Mouse (Mus musculus): ENCODE measurements around the gene Mtmr1. TPM values are rescaled to one million over a fixed set of nuclear protein-coding genes. Genes with fewer than 3 reads are reported as not detected.
A peak's percentile ranks its signal among the peaks of the same experiment; 100 is the strongest.
"Not testable (repeated sequence)": the region's sequence is repeated elsewhere in the genome, so short reads cannot be mapped to it uniquely, and the experiment has no call there.

Gene Mtmr1
- 6.2 and 6.9 TPM in 2 replicates for polyA plus RNA-seq (2016; fragmentation: Nextera tagmentation; extraction: Ambion mirVana)

DNA sequence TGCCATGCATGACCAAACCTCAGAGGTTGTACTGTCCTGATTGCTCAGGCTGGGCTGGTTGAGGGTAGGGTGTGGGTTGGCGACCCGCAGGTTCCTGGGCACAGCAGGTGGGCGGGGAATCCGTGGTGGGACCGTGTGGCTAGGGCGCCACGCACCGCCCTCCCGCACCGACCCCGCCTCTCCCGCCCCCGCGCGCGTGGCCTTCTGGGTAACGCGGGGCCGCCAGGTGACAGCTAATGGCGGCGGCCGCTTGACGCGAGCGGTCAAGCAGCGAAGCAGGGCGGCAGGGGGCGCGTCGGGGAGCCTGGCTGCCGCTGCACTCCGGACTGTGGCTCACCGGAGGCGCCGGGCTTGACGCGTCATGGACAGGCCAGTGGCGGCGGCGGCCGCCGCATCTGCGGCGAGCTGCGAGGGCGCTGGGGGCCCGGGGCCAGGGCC, at the start of gene Mtmr1:
Gene Mtmr1, plus strand, starts transcription at position 207 of the 438 bp plus-strand sequence.
- 18% methylated on average over 43 of the region's 47 CpGs for WGBS
- Histone ChIP-seq H3K27me3 (ENCODE audit: poor library complexity, severe bottlenecking) (no peaks in the 10 kb centered on the region), H3K36me3 (replicated peaks) (no peaks in the 10 kb centered on the region), H3K4me3 (peak within 1 kb of the TSS; percentile 63), H3K4me1 (peaks cover 4% of the 10 kb centered on the region; the same call in 1 of the 2 replicates), H3K27ac (peak within 1 kb of the TSS; percentile 82), H3K9me3 (no peaks in the 10 kb centered on the region; the same call in 1 of the 2 replicates)
- DNase-seq (ENCODE audit: extremely low spot score, low spot score) = peak; percentile 57

DNA sequence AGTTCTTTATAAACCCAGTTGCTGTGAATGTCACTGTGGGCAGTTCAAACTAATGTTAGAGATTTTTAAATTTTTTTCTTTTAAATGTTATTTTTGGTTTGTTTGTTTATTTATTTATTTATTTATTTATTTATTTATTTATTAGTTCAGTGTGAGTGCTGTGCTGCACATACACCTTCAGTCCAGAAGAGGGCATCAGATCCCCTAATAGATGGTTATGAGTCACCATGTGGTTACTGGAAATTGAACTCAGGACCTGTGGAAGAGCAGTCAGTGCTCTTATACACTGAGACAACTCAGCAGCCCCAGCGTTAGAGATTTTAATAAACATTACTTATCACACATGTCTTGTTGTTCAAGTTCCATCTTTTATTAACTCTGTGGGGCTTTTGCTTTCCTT, 12.5 kb upstream of the Mtmr1 start:
- WGBS = 82% methylated on average over 1 of the region's 1 CpGs
- Histone ChIP-seq H3K4me3 (no peak overlapping the region), H3K36me3 (replicated peaks) (no peaks in the 10 kb centered on the region), H3K27me3 (ENCODE audit: poor library complexity, severe bottlenecking) (no peaks in the 10 kb centered on the region), H3K27ac (no peak overlapping the region), H3K9me3 (no peaks in the 10 kb centered on the region), H3K4me1 (no peaks in the 10 kb centered on the region)
- no peak for DNase-seq (ENCODE audit: extremely low spot score, low spot score)

DNA sequence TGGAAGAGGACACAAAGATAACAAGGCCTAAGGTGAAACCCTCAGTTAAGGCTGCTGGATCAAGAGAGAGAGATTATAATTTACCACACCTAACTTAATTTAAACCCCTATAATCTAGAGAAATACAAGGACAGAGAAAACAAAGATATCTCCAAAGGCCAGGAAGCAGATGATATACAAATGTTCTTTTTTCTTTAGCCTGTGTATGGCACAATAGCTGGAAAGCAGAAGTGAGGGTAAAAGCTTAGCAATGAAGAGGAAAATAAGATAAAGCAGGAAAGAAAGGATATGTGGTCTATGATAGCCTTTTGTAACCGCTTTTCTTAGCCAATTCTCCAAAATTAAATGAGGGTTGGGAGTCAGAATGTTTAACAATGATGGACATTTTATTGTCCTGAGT, 9.2 kb upstream of the Mtmr1 start:
- no peak for DNase-seq (ENCODE audit: extremely low spot score, low spot score)
- Histone ChIP-seq H3K4me1 (no peaks in the 10 kb centered on the region), H3K27ac (no peak overlapping the region), H3K4me3 (no peak overlapping the region), H3K9me3 (no peaks in the 10 kb centered on the region), H3K36me3 (replicated peaks) (no peaks in the 10 kb centered on the region), H3K27me3 (ENCODE audit: poor library complexity, severe bottlenecking) (no peaks in the 10 kb centered on the region)
- 71% methylated on average over 1 of the region's 1 CpGs for WGBS

DNA sequence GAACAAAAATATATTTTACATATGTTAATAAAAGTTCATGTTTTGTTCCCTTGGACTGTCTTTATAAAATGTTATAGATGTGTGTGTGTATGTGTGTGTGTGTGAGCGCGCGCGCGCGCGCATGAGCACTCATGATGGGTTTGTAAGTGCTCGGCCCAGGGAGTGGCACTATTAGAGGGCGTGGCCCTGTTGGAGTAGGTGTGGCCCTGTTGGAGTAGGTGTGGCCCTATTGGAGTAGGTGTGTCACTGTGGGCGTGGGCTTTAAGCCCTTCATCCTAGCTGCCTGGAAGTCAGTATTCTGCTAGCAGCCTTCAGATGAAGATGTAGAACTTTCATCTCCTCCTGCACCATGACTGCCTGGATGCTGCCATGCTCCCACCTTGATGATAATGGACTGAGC, 2.8 kb upstream of the Mtmr1 start:
- H3K4me3 ChIP-seq; DNase-seq (ENCODE audit: extremely low spot score, low spot score); H3K27ac ChIP-seq; H3K4me1 ChIP-seq; H3K27me3 ChIP-seq (ENCODE audit: poor library complexity, severe bottlenecking); H3K36me3 ChIP-seq (replicated peaks); H3K9me3 ChIP-seq: not testable (repeated sequence)
- 91% methylated on average over 10 of the region's 10 CpGs for WGBS

DNA sequence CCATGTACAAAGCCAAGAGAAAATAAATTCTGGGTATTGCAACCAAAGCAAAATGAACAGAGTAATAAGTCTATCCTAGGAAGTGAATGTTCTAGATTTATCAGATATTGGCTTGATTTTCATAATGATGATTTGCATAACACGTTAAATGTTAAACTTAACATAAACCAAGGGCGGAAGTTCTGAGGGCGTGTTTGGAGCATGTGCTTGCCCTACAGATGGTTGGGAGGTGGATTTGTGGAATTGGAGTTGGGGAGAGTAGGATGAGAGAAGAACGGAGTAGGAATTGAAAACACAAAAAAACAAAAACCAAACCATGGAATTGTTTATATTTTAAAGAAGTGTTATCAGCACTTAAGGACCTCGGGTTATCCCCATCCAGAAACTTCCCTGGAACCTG, 498 bp upstream of the Mtmr1 start:
- Histone ChIP-seq H3K27ac (peak overlapping the region; percentile 82; the same call in 1 of the 2 replicates), H3K4me1 (peaks cover 4% of the 10 kb centered on the region; the same call in 1 of the 2 replicates)

DNA sequence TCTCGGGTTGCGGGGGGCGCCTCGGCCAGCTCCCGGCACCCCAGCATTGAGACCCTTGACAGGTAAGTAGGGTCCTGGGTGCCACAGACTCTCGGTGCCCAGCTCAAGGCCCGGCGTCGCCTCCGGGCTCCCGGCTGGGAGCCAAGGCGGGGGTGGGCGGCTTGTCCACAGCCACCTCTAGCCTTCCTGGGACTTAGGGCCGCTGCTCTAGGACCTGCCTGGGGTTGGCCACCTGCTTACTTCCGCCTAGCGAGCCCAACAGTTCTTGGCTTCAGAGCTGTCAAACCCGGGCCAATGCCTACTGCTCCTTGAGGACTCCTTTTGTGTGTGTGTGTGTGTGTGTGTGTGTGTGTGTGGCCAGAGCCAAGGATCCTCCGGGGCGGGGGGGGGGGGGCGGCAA, 451 bp downstream of the Mtmr1 start:
- H3K9me3 ChIP-seq = no peaks in the 10 kb centered on the region; the same call in 1 of the 2 replicates
- H3K4me1 ChIP-seq = peaks cover 4% of the 10 kb centered on the region; the same call in 1 of the 2 replicates
- peak overlapping the region; percentile 82 for H3K27ac ChIP-seq
- H3K36me3 ChIP-seq (replicated peaks) = no peaks in the 10 kb centered on the region
- WGBS = 27% methylated on average over 17 of the region's 20 CpGs
- H3K4me3 ChIP-seq = peak overlapping the region; percentile 63
- DNase-seq (ENCODE audit: extremely low spot score, low spot score) = peak; percentile 18
- H3K27me3 ChIP-seq (ENCODE audit: poor library complexity, severe bottlenecking) = no peaks in the 10 kb centered on the region

More for the DNA sequence above, 498 bp upstream of the Mtmr1 start:
- no peaks in the 10 kb centered on the region for H3K27me3 ChIP-seq (ENCODE audit: poor library complexity, severe bottlenecking)
- 73% methylated on average over 5 of the region's 5 CpGs for WGBS
- no peak for DNase-seq (ENCODE audit: extremely low spot score, low spot score)
- no peaks in the 10 kb centered on the region; the same call in 1 of the 2 replicates for H3K9me3 ChIP-seq
- no peaks in the 10 kb centered on the region for H3K36me3 ChIP-seq (replicated peaks)
- H3K4me3 ChIP-seq = peak overlapping the region; percentile 63

DNA sequence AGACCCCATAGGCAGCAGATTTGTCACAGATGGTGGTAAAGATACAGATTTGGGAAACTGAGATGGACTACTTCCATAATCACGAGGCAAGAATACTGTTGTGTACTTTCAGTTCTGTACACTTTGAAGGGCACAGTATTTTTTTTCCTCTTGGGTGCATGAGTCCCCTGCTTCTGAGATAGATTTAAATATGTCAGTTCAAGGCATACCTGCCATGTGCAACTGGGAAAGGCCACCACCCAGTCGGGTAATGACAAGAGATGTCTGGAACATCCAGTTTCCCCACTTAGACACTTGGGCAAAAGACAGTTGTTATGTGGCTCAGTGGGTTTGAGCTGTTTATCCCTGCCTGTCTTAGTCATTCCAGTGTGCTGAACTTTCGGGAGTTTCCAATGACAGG, 950 bp downstream of the Mtmr1 start:
- no peak for DNase-seq (ENCODE audit: extremely low spot score, low spot score)
- WGBS = 69% methylated on average over 3 of the region's 3 CpGs

DNA sequence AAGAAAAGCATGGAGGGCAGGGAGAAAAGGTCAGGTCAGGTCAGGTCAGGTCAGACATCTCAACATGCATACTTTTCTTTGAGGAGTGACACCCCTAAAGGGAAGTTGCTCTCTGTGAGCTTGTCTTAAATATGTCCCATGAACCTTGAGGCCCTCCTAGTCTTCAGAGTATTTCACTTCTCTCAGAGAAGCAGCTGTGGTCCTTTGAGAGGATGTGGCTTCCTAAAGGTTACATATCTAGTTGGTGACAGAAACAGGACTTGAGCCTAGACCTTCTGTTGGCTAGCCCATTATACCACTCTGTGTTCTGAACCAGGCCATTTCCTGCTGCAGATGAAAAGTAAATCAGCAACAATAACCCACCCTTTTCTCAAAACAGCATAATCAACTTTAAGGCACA, 2.4 kb downstream of the Mtmr1 start:
- no peak overlapping the region for H3K4me3 ChIP-seq
- no peaks in the 10 kb centered on the region for H3K27me3 ChIP-seq (ENCODE audit: poor library complexity, severe bottlenecking)
- DNase-seq (ENCODE audit: extremely low spot score, low spot score) = no peak
- H3K27ac ChIP-seq = no peak overlapping the region
- no peaks in the 10 kb centered on the region for H3K36me3 ChIP-seq (replicated peaks)
- peaks cover 4% of the 10 kb centered on the region; the same call in 1 of the 2 replicates for H3K4me1 ChIP-seq
- H3K9me3 ChIP-seq = no peaks in the 10 kb centered on the region; the same call in 1 of the 2 replicates

More for the DNA sequence above, 950 bp downstream of the Mtmr1 start:
- Histone ChIP-seq H3K27me3 (ENCODE audit: poor library complexity, severe bottlenecking) (no peaks in the 10 kb centered on the region), H3K4me3 (peak overlapping the region; percentile 63), H3K36me3 (replicated peaks) (no peaks in the 10 kb centered on the region), H3K4me1 (peaks cover 4% of the 10 kb centered on the region; the same call in 1 of the 2 replicates), H3K27ac (no peak overlapping the region), H3K9me3 (no peaks in the 10 kb centered on the region; the same call in 1 of the 2 replicates)

DNA sequence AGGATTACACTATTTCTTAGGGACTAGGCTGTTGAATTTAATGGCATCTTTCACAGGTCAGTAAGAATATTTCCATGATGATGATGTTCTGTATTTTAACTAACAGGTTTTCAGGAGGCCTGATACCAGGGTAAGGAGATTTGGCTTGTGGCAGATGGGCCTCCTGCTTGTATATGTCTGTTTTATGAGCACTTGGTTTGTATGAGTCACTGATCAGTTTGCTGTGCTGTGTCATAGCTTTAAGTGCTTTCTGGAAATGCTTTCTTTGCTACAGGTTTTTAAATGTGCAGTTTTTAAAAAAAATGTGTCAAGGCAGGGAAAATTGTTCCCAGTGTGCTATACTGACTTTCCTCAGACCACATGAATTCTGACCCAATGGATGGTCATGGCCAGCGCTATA, 12.2 kb downstream of the Mtmr1 start:
- Histone ChIP-seq H3K27ac (no peak overlapping the region), H3K4me3 (no peak overlapping the region), H3K36me3 (replicated peaks) (no peaks in the 10 kb centered on the region), H3K4me1 (no peaks in the 10 kb centered on the region), H3K27me3 (ENCODE audit: poor library complexity, severe bottlenecking) (no peaks in the 10 kb centered on the region), H3K9me3 (no peaks in the 10 kb centered on the region)
- no peak for DNase-seq (ENCODE audit: extremely low spot score, low spot score)
- WGBS = 93% methylated on average over 1 of the region's 1 CpGs

DNA sequence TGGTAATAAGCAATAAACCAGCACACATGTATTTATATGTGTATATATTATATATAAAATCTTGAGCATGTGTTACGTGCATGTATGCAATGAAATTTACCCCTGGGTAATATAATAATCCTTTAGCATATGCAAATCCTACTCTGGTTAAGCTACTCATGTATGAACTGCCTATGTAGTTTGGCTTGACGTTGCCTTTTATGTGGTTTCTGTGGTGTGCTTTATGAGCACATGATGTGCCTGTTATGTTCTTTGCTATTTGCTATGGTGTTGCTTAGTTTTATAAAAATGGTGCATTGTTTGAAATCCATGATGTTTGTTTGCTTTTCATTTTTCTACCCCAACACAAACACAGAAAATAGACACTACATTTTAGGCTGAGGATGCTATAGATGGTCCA, 13.9 kb downstream of the Mtmr1 start:
- H3K27me3 ChIP-seq (ENCODE audit: poor library complexity, severe bottlenecking) = no peaks in the 10 kb centered on the region
- H3K4me3 ChIP-seq = no peak overlapping the region
- H3K9me3 ChIP-seq = no peaks in the 10 kb centered on the region
- H3K4me1 ChIP-seq = no peaks in the 10 kb centered on the region
- H3K27ac ChIP-seq = no peak overlapping the region
- 87% methylated on average over 2 of the region's 2 CpGs for WGBS
- no peaks in the 10 kb centered on the region for H3K36me3 ChIP-seq (replicated peaks)
- DNase-seq (ENCODE audit: extremely low spot score, low spot score) = no peak

DNA sequence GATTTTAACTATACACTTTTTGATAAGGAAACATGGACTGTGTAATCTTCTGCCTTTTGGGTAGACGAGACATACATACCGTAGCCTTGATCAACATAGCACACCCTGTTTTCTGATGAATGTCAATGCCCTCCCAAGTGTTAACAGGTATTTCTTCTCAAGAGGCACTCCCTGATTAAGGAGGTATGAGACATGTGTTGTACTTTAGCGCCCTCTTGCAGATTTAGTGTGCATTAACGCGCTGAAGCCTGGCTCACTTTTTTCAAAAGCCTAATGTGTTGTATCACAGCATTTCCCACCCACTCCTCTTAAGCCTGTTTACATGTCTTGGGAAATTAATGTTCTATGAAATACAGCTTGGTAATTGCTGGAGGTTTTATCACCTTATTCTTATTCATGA, 17.0 kb downstream of the Mtmr1 start:
- Histone ChIP-seq H3K36me3 (replicated peaks) (no peaks in the 10 kb centered on the region), H3K27ac (no peak overlapping the region), H3K4me3 (no peak overlapping the region), H3K4me1 (no peaks in the 10 kb centered on the region), H3K9me3 (no peaks in the 10 kb centered on the region), H3K27me3 (ENCODE audit: poor library complexity, severe bottlenecking) (no peaks in the 10 kb centered on the region)
- WGBS = 44% methylated on average over 5 of the region's 5 CpGs
- DNase-seq (ENCODE audit: extremely low spot score, low spot score) = no peak

DNA sequence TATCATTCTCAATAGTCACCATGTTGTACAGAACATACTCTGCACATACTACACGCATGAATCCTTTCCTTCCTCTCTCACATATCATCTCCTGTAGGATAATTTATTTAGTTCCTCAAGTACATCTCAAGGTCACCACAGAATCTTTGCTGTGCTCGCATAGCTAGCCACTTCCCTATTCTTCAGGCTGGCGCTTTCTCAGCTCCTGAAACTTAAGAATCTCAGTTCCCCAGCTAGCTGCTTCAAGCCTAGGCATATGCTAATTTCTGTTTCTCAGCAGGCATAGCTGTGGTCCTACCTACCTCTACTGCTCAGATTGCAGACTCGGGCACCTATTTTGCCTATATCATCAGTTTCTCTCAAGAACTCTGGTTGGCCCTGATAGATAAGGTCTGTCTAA, 31.8 kb downstream of the Mtmr1 start:
- Histone ChIP-seq H3K4me1 (no peaks in the 10 kb centered on the region), H3K36me3 (replicated peaks) (no peaks in the 10 kb centered on the region), H3K27ac (no peak overlapping the region), H3K4me3 (no peak overlapping the region), H3K27me3 (ENCODE audit: poor library complexity, severe bottlenecking) (peaks cover 13% of the 10 kb centered on the region), H3K9me3 (no peaks in the 10 kb centered on the region)
- 71% methylated on average over 4 of the region's 4 CpGs for WGBS
- no peak for DNase-seq (ENCODE audit: extremely low spot score, low spot score)

DNA sequence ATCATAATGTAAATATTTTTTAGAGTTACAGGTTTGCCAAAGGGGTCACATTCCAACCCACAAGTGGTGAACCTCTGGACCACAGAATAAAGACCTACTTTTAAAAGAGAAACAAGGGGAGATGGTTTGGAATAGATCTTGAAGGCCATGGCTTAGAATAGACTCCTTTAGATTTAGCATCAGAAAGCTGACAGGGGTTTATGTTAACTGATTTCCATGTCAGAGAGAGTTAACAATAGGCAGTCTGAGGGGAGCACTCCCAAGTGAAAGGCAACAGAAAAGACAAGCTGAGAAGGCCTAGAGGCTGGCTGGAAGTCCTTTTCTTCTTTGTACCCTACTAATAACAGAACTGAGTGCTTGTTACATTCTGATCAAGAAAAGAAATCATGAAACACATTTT, 41.7 kb downstream of the Mtmr1 start:
- DNase-seq (ENCODE audit: extremely low spot score, low spot score) = no peak
- Histone ChIP-seq H3K4me1 (no peaks in the 10 kb centered on the region), H3K36me3 (replicated peaks) (no peaks in the 10 kb centered on the region), H3K9me3 (no peaks in the 10 kb centered on the region), H3K4me3 (no peak overlapping the region), H3K27ac (no peak overlapping the region), H3K27me3 (ENCODE audit: poor library complexity, severe bottlenecking) (peaks cover 16% of the 10 kb centered on the region)

DNA sequence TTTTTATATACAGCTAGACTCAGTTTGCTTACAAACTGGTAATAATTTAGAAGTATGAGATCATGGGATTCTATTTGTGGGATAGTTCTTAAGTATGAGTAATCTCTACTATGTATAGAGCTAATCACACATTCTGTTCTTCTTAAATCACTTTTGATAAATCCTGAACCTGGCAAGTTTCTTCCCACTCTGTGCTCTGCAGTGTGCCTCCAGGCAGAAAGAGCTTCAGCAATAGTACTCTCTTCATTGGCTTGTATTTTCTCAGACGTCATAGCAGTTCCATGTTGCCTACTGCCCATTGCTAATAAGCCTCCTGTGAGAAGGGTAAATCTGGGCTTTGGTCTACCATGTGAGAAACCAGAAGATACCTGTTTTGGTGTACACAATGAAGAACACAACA, 43.8 kb downstream of the Mtmr1 start:
- Histone ChIP-seq H3K36me3 (replicated peaks) (no peaks in the 10 kb centered on the region), H3K27me3 (ENCODE audit: poor library complexity, severe bottlenecking) (peaks cover 19% of the 10 kb centered on the region), H3K27ac (no peak overlapping the region), H3K4me1 (no peaks in the 10 kb centered on the region), H3K4me3 (no peak overlapping the region), H3K9me3 (no peaks in the 10 kb centered on the region)
- no peak for DNase-seq (ENCODE audit: extremely low spot score, low spot score)
- 89% methylated on average over 1 of the region's 1 CpGs for WGBS

Measured in forebrain, embryonic 10.5 days (tissue).